Mouse (Mus musculus) Muller cell, postnatal 12 days (primary cell): ENCODE measurements around the gene Spsb4.
A peak's percentile ranks its signal among the peaks of the same experiment; 100 is the strongest.

ENCODE experiments used
- DNase-seq: peaks from one replicate; pipeline ENCODE4 v3.0.0-alpha.2; 2015; ENCODE audit errors: inconsistent ontology term

Spsb4 gene

GRCm38 (mm10) chr9:97018677-97019147, at the start of gene Spsb4:
TSS of gene Spsb4 (minus strand) at chr9:97018843.
- peak; percentile 96 for DNase-seq

- DNase-seq: no peak
These were observed 49.1 kb upstream of the Spsb4 start for GRCm38 (mm10) chr9:97067761-97068160.

- no peak for DNase-seq
These were observed 47.2 kb upstream of the Spsb4 start for GRCm38 (mm10) chr9:97065885-97066284.

GRCm38 (mm10) chr9:97065216-97065615, 46.6 kb upstream of the Spsb4 start:
- DNase-seq: no peak

- no peak for DNase-seq
These were observed 45.5 kb upstream of the Spsb4 start for GRCm38 (mm10) chr9:97064161-97064560.

- no peak for DNase-seq
These were observed 43.1 kb upstream of the Spsb4 start for GRCm38 (mm10) chr9:97061696-97062095.

GRCm38 (mm10) chr9:97056541-97057338, 38.1 kb upstream of the Spsb4 start:
- no peak for DNase-seq

GRCm38 (mm10) chr9:97055906-97056305, 37.3 kb upstream of the Spsb4 start:
- no peak for DNase-seq

- DNase-seq: no peak
These were observed 32.5 kb upstream of the Spsb4 start for GRCm38 (mm10) chr9:97051176-97051575.

- no peak for DNase-seq
These were observed 27.6 kb upstream of the Spsb4 start for GRCm38 (mm10) chr9:97046240-97046639.

- DNase-seq: no peak
These were observed 23.0 kb upstream of the Spsb4 start for GRCm38 (mm10) chr9:97041633-97042032.

- no peak for DNase-seq
These were observed 19.4 kb upstream of the Spsb4 start for GRCm38 (mm10) chr9:97038010-97038409.

GRCm38 (mm10) chr9:97036656-97037055, 18.0 kb upstream of the Spsb4 start:
- peak; percentile 36 for DNase-seq

GRCm38 (mm10) chr9:97027361-97027760, 8.7 kb upstream of the Spsb4 start:
- no peak for DNase-seq

- DNase-seq: no peak
These were observed 7.4 kb upstream of the Spsb4 start for GRCm38 (mm10) chr9:97026006-97026405.

GRCm38 (mm10) chr9:97024451-97024850, 5.8 kb upstream of the Spsb4 start:
- no peak for DNase-seq

GRCm38 (mm10) chr9:97022948-97023347, 4.3 kb upstream of the Spsb4 start:
- DNase-seq: no peak

- DNase-seq: no peak
These were observed 3.7 kb upstream of the Spsb4 start for GRCm38 (mm10) chr9:97022371-97022770.

GRCm38 (mm10) chr9:97020152-97020551, 1.5 kb upstream of the Spsb4 start:
- DNase-seq: no peak

GRCm38 (mm10) chr9:97019686-97020085, 1.0 kb upstream of the Spsb4 start:
- DNase-seq: no peak

GRCm38 (mm10) chr9:97019231-97019630, 588 bp upstream of the Spsb4 start:
- DNase-seq: no peak

GRCm38 (mm10) chr9:97017811-97018641, 617 bp downstream of the Spsb4 start:
- DNase-seq: peak; percentile 80
